Mouse (Mus musculus) cortical plate, adult 2 months (tissue): ENCODE measurements around the gene Rbm8a. TPM values are rescaled to one million over a fixed set of nuclear protein-coding genes. Genes with fewer than 3 reads are reported as not detected.
"Not testable (repeated sequence)": the region's sequence is repeated elsewhere in the genome, so short reads cannot be mapped to it uniquely, and the experiment has no call there.

ENCODE experiments used
- H3K27ac ChIP-seq: fragments of 200-500 bp; 2 replicates; pipeline ENCODE4 v1.5.1; 2012; ENCODE audit warnings: low read length, control low read depth, inconsistent platforms; ENCODE audit not compliant: insufficient read depth
- H3K4me1 ChIP-seq: fragments of 200-500 bp; 2 replicates; pipeline ENCODE4 v1.6.1; 2011; ENCODE audit warnings: low read length; ENCODE audit not compliant: control insufficient read depth, insufficient read depth
- H3K4me3 ChIP-seq: fragments of 200-500 bp; 2 replicates; pipeline ENCODE4 v1.5.1; 2011; ENCODE audit warnings: mild to moderate bottlenecking, low read length, control low read depth; ENCODE audit not compliant: insufficient read depth
- CTCF ChIP-seq: fragments of 200-500 bp; IDR thresholded peaks from 2 replicates; pipeline ENCODE4 v1.5.1; 2011; ENCODE audit warnings: mild to moderate bottlenecking, control low read depth, low read length; ENCODE audit not compliant: insufficient read depth; ENCODE audit errors: extremely low read depth
- POLR2A ChIP-seq: fragments of 200-500 bp; IDR thresholded peaks from 2 replicates; pipeline ENCODE4 v1.6.1; 2011; ENCODE audit warnings: mild to moderate bottlenecking, low read length, control low read depth; ENCODE audit not compliant: insufficient read depth; ENCODE audit errors: extremely low read depth
- polyA plus RNA-seq: library from polyadenylated mRNA; depleted of rRNA; stranded (reverse); fragments of >200 nt; gene quantifications from 2 replicates; pipeline ENCODE4 v1.2.3, GENCODE M21; 2012

The Rbm8a gene
- polyA plus RNA-seq, 1 experiment, result 33.9 TPM

GRCm38 (mm10) chr3:96601941-96602703, 27.6 kb upstream of the Rbm8a start:
- peak overlapping the region; percentile 61 for H3K4me3 ChIP-seq
- peaks cover 15% of the 10 kb centered on the region for H3K4me1 ChIP-seq
- TF ChIP-seq CTCF, result no peak
- TF ChIP-seq POLR2A, result no peak
- peak overlapping the region; percentile 17 for H3K27ac ChIP-seq

- H3K27ac ChIP-seq, result no peak overlapping the region
- H3K4me1 ChIP-seq, result peaks cover 15% of the 10 kb centered on the region
These were observed 27.0 kb upstream of the Rbm8a start for GRCm38 (mm10) chr3:96602704-96603084.

GRCm38 (mm10) chr3:96603311-96603710, 26.4 kb upstream of the Rbm8a start:
- H3K27ac ChIP-seq, result no peak overlapping the region
- peaks cover 15% of the 10 kb centered on the region for H3K4me1 ChIP-seq
- TF ChIP-seq POLR2A (no peak), CTCF (no peak)
- H3K4me3 ChIP-seq, result no peak overlapping the region

More at GRCm38 (mm10) chr3:96602704-96603084, 27.0 kb upstream of the Rbm8a start:
- peak overlapping the region; percentile 61; the same call in 1 of the 2 replicates for H3K4me3 ChIP-seq
- TF ChIP-seq POLR2A (no peak), CTCF (no peak)

DNA sequence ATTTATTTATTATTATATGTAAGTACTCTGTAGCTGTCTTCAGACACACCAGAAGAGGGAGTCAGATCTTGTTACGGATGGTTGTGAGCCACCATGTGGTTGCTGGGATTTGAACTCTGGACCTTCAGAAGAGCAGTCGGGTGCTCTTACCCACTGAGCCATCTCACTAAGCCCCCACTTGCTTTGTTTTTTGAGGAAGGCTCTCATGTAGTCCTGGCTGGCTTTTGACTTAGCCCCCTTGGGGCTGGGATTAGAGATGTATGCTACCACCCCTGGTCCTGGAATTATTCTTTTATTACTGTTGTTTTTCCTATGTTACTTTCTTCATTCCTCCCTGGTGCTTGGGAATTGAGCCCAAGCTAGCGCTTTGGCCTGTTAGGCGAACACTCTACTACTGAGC, 23.7 kb upstream of the Rbm8a start:
- H3K4me3 ChIP-seq, H3K27ac ChIP-seq: not testable (repeated sequence)
- peaks cover 11% of the 10 kb centered on the region; the same call in 1 of the 2 replicates for H3K4me1 ChIP-seq

- no peak overlapping the region for H3K27ac ChIP-seq
- H3K4me1 ChIP-seq, result peaks cover 11% of the 10 kb centered on the region; the same call in 1 of the 2 replicates
- no peak overlapping the region for H3K4me3 ChIP-seq
- TF ChIP-seq POLR2A (no peak), CTCF (no peak)
These were observed 23.1 kb upstream of the Rbm8a start for GRCm38 (mm10) chr3:96606618-96607017.

DNA sequence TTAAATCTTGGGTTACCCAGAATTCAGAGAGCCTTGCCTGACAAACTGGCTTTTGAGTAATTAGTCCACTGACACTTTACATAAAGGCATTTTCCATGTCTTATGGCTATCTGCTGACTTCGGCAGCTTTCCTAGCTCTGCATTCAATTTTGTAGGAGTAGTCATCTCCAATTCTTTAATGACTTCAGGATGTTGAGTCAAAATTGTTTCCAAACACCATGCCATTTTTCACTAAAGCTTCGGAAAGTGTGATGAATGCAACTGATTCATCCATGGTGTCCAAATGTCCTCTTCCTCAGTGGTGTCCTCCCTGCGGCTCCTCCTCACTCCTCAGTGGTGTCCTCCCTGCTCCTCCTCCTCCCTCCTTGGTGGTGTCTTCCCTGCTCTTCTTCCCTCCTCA, 11.8 kb upstream of the Rbm8a start:
- H3K4me1 ChIP-seq, result no peaks in the 10 kb centered on the region
- H3K27ac ChIP-seq, result no peak overlapping the region
- no peak for TF ChIP-seq POLR2A
- TF ChIP-seq CTCF, result no peak
- H3K4me3 ChIP-seq, result no peak overlapping the region

- TF ChIP-seq POLR2A, result no peak
- no peak for TF ChIP-seq CTCF
- H3K4me3 ChIP-seq, result no peak overlapping the region
- no peak overlapping the region for H3K27ac ChIP-seq
- no peaks in the 10 kb centered on the region for H3K4me1 ChIP-seq
These were observed 6.5 kb upstream of the Rbm8a start for GRCm38 (mm10) chr3:96623201-96623600.

- Histone ChIP-seq H3K4me1 (peaks cover 6% of the 10 kb centered on the region), H3K27ac (no peak overlapping the region), H3K4me3 (no peak overlapping the region)
- TF ChIP-seq POLR2A (no peak), CTCF (no peak)
These were observed 2.3 kb downstream of the Rbm8a start for GRCm38 (mm10) chr3:96632058-96632457.

GRCm38 (mm10) chr3:96634015-96634414, 4.3 kb downstream of the Rbm8a start:
- no peak overlapping the region for H3K4me3 ChIP-seq
- TF ChIP-seq CTCF, result no peak
- no peak for TF ChIP-seq POLR2A
- no peak overlapping the region for H3K27ac ChIP-seq
- H3K4me1 ChIP-seq, result peaks cover 5% of the 10 kb centered on the region
